Mouse (Mus musculus) MEL (cell line): ENCODE measurements around the gene Trim3.

ENCODE experiments used
- CTCF ChIP-seq, 3 experiments: IDR thresholded peaks in 2 of 3; conservative IDR thresholded peaks in 1 of 3; 2 replicates each; pipeline ENCODE4 v1.5.1; 2011 to 2012; ENCODE audit warnings: low read length in 3 of 3, low read depth in 2 of 3, mild to moderate bottlenecking in 2 of 3, improper control_type of control experiment in 1 of 3, inconsistent platforms in 1 of 3, mixed read lengths in 1 of 3, moderate library complexity in 1 of 3; ENCODE audit not compliant: control insufficient read depth in 1 of 3, insufficient read depth in 1 of 3, poor library complexity in 1 of 3, severe bottlenecking in 1 of 3
- MAX ChIP-seq: IDR thresholded peaks from 2 replicates; pipeline ENCODE4 v1.6.1; 2011; ENCODE audit warnings: low read length, improper control_type of control experiment
- POLR2A ChIP-seq, 2 experiments: IDR thresholded peaks; 2 replicates each; pipeline ENCODE4 v1.6.1; 2011 to 2012; ENCODE audit warnings: low read length in 2 of 2, mild to moderate bottlenecking in 2 of 2, control low read depth in 1 of 2, improper control_type of control experiment in 1 of 2, low read depth in 1 of 2, moderate library complexity in 1 of 2; ENCODE audit not compliant: control insufficient read depth in 1 of 2, insufficient read depth in 1 of 2, poor library complexity in 1 of 2
- ZNF384 ChIP-seq: IDR thresholded peaks from 2 replicates; pipeline ENCODE4 v1.6.1; 2012; ENCODE audit warnings: low read depth, mild to moderate bottlenecking, inconsistent platforms, low read length, improper control_type of control experiment

- TF ChIP-seq ZNF384, result no peak
- no peak for TF ChIP-seq POLR2A (IDR thresholded peaks at IDR 0.05; ENCODE audit: control insufficient read depth in 1 of 2, insufficient read depth in 1 of 2, low read depth in 1 of 2, low read length in 2 of 2, poor library complexity in 1 of 2)
- TF ChIP-seq CTCF (IDR thresholded peaks at IDR 0.05 in 2 of 3, conservative IDR thresholded peaks at IDR 0.05 in 1 of 3; ENCODE audit: control insufficient read depth in 1 of 3, insufficient read depth in 1 of 3, low read depth in 2 of 3, low read length in 3 of 3, poor library complexity in 1 of 3, severe bottlenecking in 1 of 3), result no peak
- no peak for TF ChIP-seq MAX
Observed at GRCm38 (mm10) chr7:105621646-105622292, 11.6 kb downstream of the Trim3 start.
